30 mouse cellular contexts compared by ENCODE assay signal in the genomic region with DNA sequence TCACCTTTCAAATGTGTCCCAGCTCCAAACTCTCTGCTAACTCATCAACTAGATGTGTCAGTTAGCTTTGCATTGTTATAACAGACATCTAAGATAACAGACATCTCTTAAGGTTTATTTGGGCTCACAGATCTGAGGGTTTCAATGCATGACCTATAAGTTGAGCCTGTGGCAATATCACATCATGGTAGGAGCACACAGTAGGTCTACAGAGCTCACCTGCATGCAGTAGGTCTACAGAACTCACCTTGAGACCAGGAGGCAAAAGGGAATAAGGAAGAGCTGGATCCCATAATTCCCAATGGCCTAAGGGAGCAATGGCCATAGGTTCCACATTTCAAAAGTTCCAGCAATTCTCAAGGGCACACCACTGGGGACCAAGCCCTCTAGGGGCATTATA.
"Had no signal": no experiment of that assay in that cellular context is flagged by ENCODE, and none has a peak within 500 bp of the region (broad histone marks: within the 10 kb centered on the region; RNA-seq: fewer than 3 reads in every experiment).

No protein-coding gene starts in this region.

- H3K4me1 ChIP-seq: midbrain, embryonic 12.5 days; midbrain, embryonic 13.5 days; midbrain, embryonic 15.5 days had no signal

- H3K4me3 ChIP-seq: limb, embryonic 10.5 days; limb, embryonic 12.5 days; limb, embryonic 13.5 days; limb, embryonic 15.5 days; liver, embryonic 12.5 days; liver, embryonic 13.5 days; liver, embryonic 15.5 days; lung, embryonic 15.5 days; midbrain, embryonic 10.5 days; midbrain, embryonic 12.5 days; midbrain, embryonic 13.5 days; midbrain, embryonic 15.5 days; myocyte had no signal

- DNase-seq: left cerebral cortex, postnatal 4 days; liver; liver, embryonic 13.5 days; liver, postnatal 0 days; lung, adult 18-20 months; lung, adult 2 months; lung, embryonic 14.5 days; lung, postnatal 10 days; lung, postnatal 14 days; lung, postnatal 36 days; midbrain, embryonic 14.5 days had no signal

- H3K9me3 ChIP-seq: limb, embryonic 10.5 days; limb, embryonic 12.5 days; limb, embryonic 13.5 days; limb, embryonic 15.5 days; liver, embryonic 12.5 days; liver, embryonic 13.5 days; liver, embryonic 15.5 days; lung, embryonic 15.5 days; megakaryocyte, embryonic 14.5 days; midbrain, embryonic 10.5 days; midbrain, embryonic 12.5 days; midbrain, embryonic 13.5 days; midbrain, embryonic 15.5 days had no signal

- H3K27ac ChIP-seq: limb, embryonic 10.5 days; limb, embryonic 12.5 days; limb, embryonic 13.5 days; limb, embryonic 15.5 days; liver, embryonic 12.5 days; liver, embryonic 14.5 days; liver, embryonic 15.5 days; lung, embryonic 15.5 days; macrophage; midbrain, embryonic 10.5 days; midbrain, embryonic 12.5 days; midbrain, embryonic 13.5 days; midbrain, embryonic 15.5 days had no signal

- H3K9ac ChIP-seq: limb, embryonic 12.5 days; limb, embryonic 13.5 days; limb, embryonic 15.5 days; liver, embryonic 12.5 days; liver, embryonic 13.5 days; liver, embryonic 14.5 days; liver, embryonic 15.5 days; liver, postnatal 0 days; lung, embryonic 14.5 days; lung, embryonic 15.5 days; midbrain, embryonic 12.5 days; midbrain, embryonic 13.5 days; midbrain, embryonic 15.5 days had no signal

- H3K36me3 ChIP-seq: liver, embryonic 12.5 days; liver, embryonic 13.5 days; liver, embryonic 15.5 days; lung, embryonic 15.5 days; midbrain, embryonic 12.5 days; midbrain, embryonic 13.5 days; midbrain, embryonic 15.5 days had no signal

- H3K4me2 ChIP-seq: limb, embryonic 12.5 days; limb, embryonic 13.5 days; limb, embryonic 15.5 days; liver, embryonic 11.5 days; liver, embryonic 12.5 days; liver, embryonic 15.5 days; lung, embryonic 14.5 days; lung, embryonic 15.5 days; midbrain, embryonic 11.5 days; midbrain, embryonic 12.5 days; midbrain, embryonic 13.5 days; midbrain, embryonic 15.5 days had no signal

- ATAC-seq: liver, postnatal 0 days; lung, postnatal 0 days; midbrain, embryonic 13.5 days; midbrain, embryonic 15.5 days; midbrain, embryonic 16.5 days had no signal

- H3K27me3 ChIP-seq: limb, embryonic 12.5 days; limb, embryonic 13.5 days; limb, embryonic 15.5 days; liver, embryonic 12.5 days; liver, embryonic 13.5 days; liver, embryonic 15.5 days; lung, embryonic 15.5 days; megakaryocyte, embryonic 14.5 days; midbrain, embryonic 12.5 days; midbrain, embryonic 13.5 days; midbrain, embryonic 15.5 days had no signal
